Mouse (Mus musculus) Patski (cell line): ENCODE measurements at regions not wholly inside any gene's neighbourhood (a gene's known extent, or its start where the extent isn't known, plus 50 kb on each side); places are given as distances from the start of the nearest gene placed in this dataset.

Source experiments
- ATAC-seq: fragments of 100-300 bp; one replicate; pipeline ENCODE4 v1.8.0; 2021
- CTCF ChIA-PET: fragments of 350-600 bp; sonication (Branson Sonifier 250); formaldehyde crosslinking; loops from one replicate; lab custom pipeline; 2022; ENCODE audit warnings: inconsistent platforms; lab: Charles Lee
- POLR2A ChIA-PET: fragments of 350-600 bp; sonication (Branson Sonifier 250); formaldehyde crosslinking; loops from one replicate; lab custom pipeline; 2022; ENCODE audit warnings: antibody characterized with exemption, inconsistent platforms; lab: Charles Lee
- DNase-seq: peaks from one replicate; pipeline ENCODE4 v3.0.0-alpha.2; 2011; ENCODE audit warnings: low read depth, low spot score
- H3K27me3 ChIP-seq: fragments of 371-371 bp; one replicate; pipeline ENCODE4 v1.5.1; 2021
- CTCF ChIP-seq: fragments of 100-300 bp; IDR thresholded peaks from one replicate; pipeline ENCODE4 v1.5.1; 2021
- in situ Hi-C: fragments of 300-500 bp; cut with MboI; formaldehyde crosslinking; loops from 3 replicates; pipeline ENCODE4 v1.11.1; 2018; ENCODE audit warnings: low pct_unique_long_range_greater_than_20kb, mixed read lengths

DNA sequence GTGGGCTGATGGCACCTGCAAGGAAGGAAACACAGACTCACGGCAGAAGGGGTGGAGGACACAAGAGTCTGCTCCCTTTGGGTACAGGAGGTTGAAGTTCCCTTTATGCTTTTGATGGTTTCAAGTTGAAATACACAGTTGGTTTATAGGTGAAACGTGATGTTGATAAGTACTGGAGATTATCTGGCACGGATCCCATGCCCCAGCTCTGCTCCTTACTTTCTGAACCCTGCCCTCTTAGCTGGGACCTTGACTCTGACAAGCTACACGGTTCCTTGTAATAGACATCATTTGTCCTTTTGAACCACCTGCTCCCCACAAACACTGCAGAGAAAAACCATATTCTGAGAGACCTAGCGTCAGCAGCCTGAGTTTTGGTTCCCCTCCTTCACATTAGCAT lies 363.4 kb upstream of the Dynlrb2 start:
- H3K27me3 ChIP-seq: no peaks in the 10 kb centered on the region
- ChIA-PET POLR2A (no interaction called here), CTCF (no interaction called here)
- ATAC-seq: no peak
- DNase-seq: no peak
- TF ChIP-seq CTCF: no peak
- in situ Hi-C loops: loop anchor here (10.0 to 25.0 kb wide), 3 partner anchors 1054 to 1607 kb away; no protein-coding TSS in a partner anchor

- no peaks in the 10 kb centered on the region for H3K27me3 ChIP-seq
- DNase-seq (no peak), ATAC-seq (no peak)
- ChIA-PET POLR2A (no interaction called here), CTCF (interaction anchor here (1.0 kb wide), 1 partner anchor 16 kb away, joined by 3 read pairs; no protein-coding TSS in a partner anchor)
- in situ Hi-C loops: loop anchor here (10.0 to 25.0 kb wide), 3 partner anchors 1053 to 1605 kb away; no protein-coding TSS in a partner anchor
- TF ChIP-seq CTCF: no peak
These were observed 364.8 kb upstream of the Dynlrb2 start for GRCm38 (mm10) chr8:116139934-116140333.

DNA sequence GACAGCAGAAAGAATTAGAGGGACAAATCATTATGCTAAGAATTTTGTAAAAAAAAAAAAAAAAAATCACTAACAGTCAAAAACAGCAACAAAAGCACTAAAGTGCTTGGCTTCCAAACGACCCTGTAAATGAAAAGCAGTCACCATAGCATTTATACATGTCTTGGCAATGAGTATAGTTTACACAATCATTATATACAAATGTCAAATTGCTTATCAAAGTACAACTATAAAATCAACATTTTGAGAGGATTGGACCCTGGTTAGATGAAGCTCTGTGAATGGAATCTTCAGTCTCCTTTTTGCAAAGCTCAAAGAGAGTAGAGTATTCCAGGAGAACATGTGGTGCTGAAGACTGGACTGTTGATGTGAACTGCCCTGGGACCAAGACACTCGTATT lies 367.0 kb upstream of the Dynlrb2 start:
- no peak for DNase-seq
- no peaks in the 10 kb centered on the region for H3K27me3 ChIP-seq
- POLR2A ChIA-PET: no interaction called here
- no peak for ATAC-seq
- in situ Hi-C loops: loop anchor here (25.0 kb wide), 1 partner anchor 1050 kb away; no protein-coding TSS in a partner anchor
- CTCF ChIA-PET: interaction anchor here (1.1 kb wide), 1 partner anchor 117 kb away, joined by 3 read pairs; no protein-coding TSS in a partner anchor
- no peak for TF ChIP-seq CTCF

DNA sequence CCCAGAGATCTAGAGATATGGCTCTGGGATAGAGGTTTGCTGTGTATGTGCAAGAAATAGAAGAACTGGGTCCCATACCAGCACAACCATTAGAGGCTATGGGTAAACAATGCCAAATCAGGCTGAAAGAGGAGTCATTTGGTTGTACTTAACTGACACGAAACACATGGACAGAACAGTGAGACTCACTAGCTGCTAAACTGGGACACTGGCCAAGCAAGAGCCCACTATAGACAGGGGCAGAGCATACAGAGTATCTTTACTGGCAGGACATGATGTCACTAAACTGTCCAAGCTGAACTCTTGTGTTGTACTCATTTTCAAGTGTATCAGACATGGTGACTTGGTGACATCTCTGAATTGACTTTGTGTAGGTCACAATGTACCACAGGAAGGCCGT lies 371.3 kb upstream of the Dynlrb2 start:
- in situ Hi-C loops: loop anchor here (25.0 kb wide), 1 partner anchor 1046 kb away; no protein-coding TSS in a partner anchor
- no peak for ATAC-seq
- CTCF ChIA-PET: no interaction called here
- H3K27me3 ChIP-seq: no peaks in the 10 kb centered on the region
- DNase-seq: no peak
- TF ChIP-seq CTCF: no peak
- POLR2A ChIA-PET: interaction anchor here (0.6 kb wide), 1 partner anchor 173 kb away, joined by 3 read pairs; no protein-coding TSS in a partner anchor

- H3K27me3 ChIP-seq: no peaks in the 10 kb centered on the region
- in situ Hi-C loops: loop anchor here (25.0 kb wide), 1 partner anchor 1046 kb away; no protein-coding TSS in a partner anchor
- TF ChIP-seq CTCF: no peak
- POLR2A ChIA-PET: no interaction called here
- ATAC-seq: no peak
- CTCF ChIA-PET: no interaction called here
- no peak for DNase-seq
These were observed 371.7 kb upstream of the Dynlrb2 start for GRCm38 (mm10) chr8:116133084-116133483.

GRCm38 (mm10) chr8:116120067-116120466 lies 384.7 kb upstream of the Dynlrb2 start:
- ChIA-PET CTCF (no interaction called here), POLR2A (no interaction called here)
- TF ChIP-seq CTCF: no peak
- in situ Hi-C loops: no loop called here
- no peak for ATAC-seq
- H3K27me3 ChIP-seq: peaks cover 32% of the 10 kb centered on the region
- DNase-seq: no peak

DNA sequence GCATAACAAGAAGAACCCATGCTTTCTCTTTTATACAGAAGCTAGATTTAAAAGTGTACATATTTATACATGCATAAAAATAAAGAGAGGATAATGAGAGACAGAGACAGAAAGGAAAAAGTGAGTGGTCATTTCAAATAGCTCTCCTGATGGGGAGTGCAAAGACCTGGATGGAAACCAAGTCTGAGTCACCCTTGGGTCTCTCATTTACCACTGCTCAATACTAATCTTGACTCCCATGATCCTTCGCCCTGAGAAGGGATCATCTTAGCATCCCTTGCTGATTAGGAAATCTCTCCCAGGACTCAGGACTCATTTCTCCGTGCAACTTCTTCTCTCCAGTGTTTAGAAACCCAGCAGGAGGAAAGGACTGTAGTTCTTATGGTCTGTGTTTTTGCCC lies 386.9 kb upstream of the Dynlrb2 start:
- TF ChIP-seq CTCF: no peak
- no peak for DNase-seq
- in situ Hi-C loops: no loop called here
- ATAC-seq: no peak
- ChIA-PET CTCF (no interaction called here), POLR2A (no interaction called here)
- H3K27me3 ChIP-seq: peaks cover 26% of the 10 kb centered on the region

DNA sequence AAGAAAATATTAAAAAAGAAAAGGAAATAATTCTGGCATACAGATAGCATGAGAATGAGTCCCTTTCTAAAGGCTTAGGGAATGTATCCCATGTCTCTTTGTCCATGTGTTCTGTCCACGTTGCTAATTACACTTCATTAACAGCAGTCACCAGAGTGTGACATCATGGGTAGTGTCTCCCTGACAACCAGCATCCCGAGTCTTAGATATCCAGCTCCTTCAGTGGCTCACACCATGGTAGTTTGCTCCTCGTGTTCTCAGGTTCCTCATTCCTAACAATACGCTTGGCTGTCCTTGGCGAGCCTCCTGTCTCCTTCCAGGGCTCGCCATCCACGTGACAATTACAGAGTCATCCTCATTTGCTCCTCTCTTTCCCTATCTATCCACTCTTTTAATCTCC lies 388.1 kb upstream of the Dynlrb2 start:
- no peak for DNase-seq

DNA sequence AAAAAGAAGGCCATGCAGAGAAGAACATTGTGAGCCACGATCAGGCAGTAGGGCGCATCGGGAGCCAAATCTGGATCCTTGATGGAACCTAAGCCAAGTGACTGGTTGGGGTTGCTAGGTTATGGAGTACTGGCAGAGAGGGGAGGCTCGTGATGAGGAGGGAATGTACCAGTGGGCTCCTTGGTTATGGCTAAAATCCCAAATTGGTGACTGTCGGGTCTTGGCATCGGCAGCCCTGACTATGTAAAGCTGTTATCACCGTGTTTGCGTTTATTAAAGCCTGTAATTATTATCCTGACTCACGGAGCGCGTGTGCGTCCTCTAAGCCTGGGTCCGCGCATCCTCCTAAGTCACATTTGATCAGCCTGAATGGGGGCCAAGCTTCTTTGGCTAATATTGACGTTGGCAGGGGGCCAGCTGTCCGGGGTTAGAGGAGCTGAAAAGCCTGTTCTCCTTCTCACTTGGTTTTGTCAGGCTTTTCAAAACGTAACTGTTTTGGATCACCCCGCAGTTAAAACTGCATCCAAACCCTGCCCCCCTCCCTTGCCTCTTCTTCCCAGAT lies 388.9 kb upstream of the Dynlrb2 start:
- in situ Hi-C loops: no loop called here
- ATAC-seq: peak; percentile 62
- no peak for TF ChIP-seq CTCF
- ChIA-PET CTCF (no interaction called here), POLR2A (no interaction called here)
- peak; percentile 39 for DNase-seq
- peaks cover 21% of the 10 kb centered on the region for H3K27me3 ChIP-seq

More for the DNA sequence above, 388.1 kb upstream of the Dynlrb2 start:
- CTCF ChIA-PET: no interaction called here
- peaks cover 28% of the 10 kb centered on the region for H3K27me3 ChIP-seq
- POLR2A ChIA-PET: no interaction called here
- ATAC-seq: no peak
- in situ Hi-C loops: no loop called here
- no peak for TF ChIP-seq CTCF

GRCm38 (mm10) chr8:116114978-116115377 lies 389.8 kb upstream of the Dynlrb2 start:
- in situ Hi-C loops: no loop called here
- no peak for DNase-seq
- ChIA-PET CTCF (no interaction called here), POLR2A (interaction anchor here (1.0 kb wide), 1 partner anchor 12 kb away, joined by 3 read pairs; no protein-coding TSS in a partner anchor)
- no peak for ATAC-seq
- TF ChIP-seq CTCF: no peak
- peaks cover 17% of the 10 kb centered on the region for H3K27me3 ChIP-seq

GRCm38 (mm10) chr8:116114502-116114901 lies 390.3 kb upstream of the Dynlrb2 start:
- peaks cover 17% of the 10 kb centered on the region for H3K27me3 ChIP-seq
- ATAC-seq: no peak
- DNase-seq: no peak
- CTCF ChIA-PET: interaction anchor here (1.1 kb wide), 1 partner anchor 10 kb away, joined by 3 read pairs; no protein-coding TSS in a partner anchor
- POLR2A ChIA-PET: interaction anchor here (1.0 kb wide), 1 partner anchor 12 kb away, joined by 3 read pairs; no protein-coding TSS in a partner anchor
- in situ Hi-C loops: no loop called here
- TF ChIP-seq CTCF: no peak
